Mouse (Mus musculus): Measurements from ENCODE around the gene Calcb. TPM values are rescaled to one million over a fixed set of nuclear protein-coding genes. Genes with fewer than 3 reads are reported as not detected.
A peak's percentile ranks its signal among the peaks of the same experiment; 100 is the strongest.

Gene Calcb
- polyA plus RNA-seq, 1 experiment from 2014 or later = 2.8 TPM

- no peaks in the 10 kb centered on the region for H3K36me3 ChIP-seq (ENCODE audit: control insufficient read depth, insufficient read depth, low read length)
- no peaks in the 10 kb centered on the region for H3K9me3 ChIP-seq (ENCODE audit: control insufficient read depth, low read depth, low read length)
- H3K4me3 ChIP-seq (ENCODE audit: low read depth, low read length) = no peak overlapping the region
- no peak; the same call in 1 of the 2 replicates for ATAC-seq (ENCODE audit: insufficient number of reproducible peaks, insufficient read depth, low FRiP score, low read depth)
- 55% methylated on average over 3 of the region's 3 CpGs for WGBS
- peaks cover 14% of the 10 kb centered on the region; the same call in 1 of the 2 replicates for H3K4me1 ChIP-seq (ENCODE audit: control insufficient read depth, insufficient read depth, low read length)
- no peak overlapping the region for H3K9ac ChIP-seq (replicated peaks; ENCODE audit: low read depth, low read length)
- H3K27ac ChIP-seq (ENCODE audit: low read length) = no peak overlapping the region
- H3K27me3 ChIP-seq (ENCODE audit: control insufficient read depth, insufficient read depth, low read length) = no peaks in the 10 kb centered on the region
- peak overlapping the region; percentile 71 for H3K4me2 ChIP-seq (replicated peaks; ENCODE audit: low read depth, low read length)
Measured at GRCm38 (mm10) chr7:114744639-114745245, 26.3 kb downstream of the Calcb start.

DNA sequence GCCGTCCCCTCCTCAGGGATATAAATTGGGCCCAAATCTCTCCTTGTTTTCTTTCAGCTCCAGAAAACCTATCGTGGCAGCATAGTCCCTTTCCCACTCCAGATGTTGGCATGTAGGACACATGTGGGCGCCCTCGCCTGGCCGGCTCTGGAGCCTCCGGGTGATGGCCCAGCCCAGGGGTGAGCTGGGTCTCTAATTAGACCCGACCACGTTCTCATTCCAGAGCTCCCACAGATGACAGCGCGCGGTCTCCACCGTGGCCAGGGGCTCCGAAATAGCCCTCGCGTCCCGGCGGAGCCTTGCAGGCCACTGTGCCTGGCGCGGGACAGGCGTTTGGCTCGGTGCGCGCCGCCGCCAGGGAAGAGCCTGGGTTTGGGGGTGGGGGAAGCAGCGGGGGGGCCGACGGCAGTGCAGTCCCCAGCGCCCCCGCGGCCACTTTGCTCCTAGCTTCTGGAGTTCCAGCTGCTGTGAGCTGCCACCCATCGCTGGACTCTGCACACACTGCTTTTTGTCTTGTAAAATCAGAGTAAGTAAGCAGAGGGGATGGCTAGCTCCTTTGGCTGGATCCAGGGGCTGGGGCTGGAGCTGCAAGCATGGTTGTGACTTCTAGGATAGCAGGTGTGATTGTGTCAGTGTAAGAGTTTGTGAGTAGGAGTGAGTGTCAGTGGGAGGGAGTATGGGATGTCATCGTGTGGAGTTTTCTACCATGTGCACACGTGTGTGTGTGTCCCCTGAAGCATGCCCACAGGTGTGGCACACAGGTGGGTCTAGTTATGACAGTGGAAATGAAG lies 27.2 kb downstream of the Calcb start:
- Histone ChIP-seq H3K4me3 (ENCODE audit: low read depth, low read length) (peak overlapping the region; percentile 32), H3K27ac (ENCODE audit: low read length) (no peak overlapping the region), H3K9ac (replicated peaks; ENCODE audit: low read depth, low read length) (no peak overlapping the region; the same call in 1 of the 2 replicates), H3K4me1 (ENCODE audit: control insufficient read depth, insufficient read depth, low read length) (peaks cover 14% of the 10 kb centered on the region; the same call in 1 of the 2 replicates), H3K27me3 (ENCODE audit: control insufficient read depth, insufficient read depth, low read length) (no peaks in the 10 kb centered on the region), H3K4me2 (replicated peaks; ENCODE audit: low read depth, low read length) (peak overlapping the region; percentile 71), H3K36me3 (ENCODE audit: control insufficient read depth, insufficient read depth, low read length) (no peaks in the 10 kb centered on the region), H3K9me3 (ENCODE audit: control insufficient read depth, low read depth, low read length) (no peaks in the 10 kb centered on the region)
- 6% methylated on average over 34 of the region's 34 CpGs for WGBS
- ATAC-seq (ENCODE audit: insufficient number of reproducible peaks, insufficient read depth, low FRiP score, low read depth) = peak; percentile 11; the same call in 1 of the 2 replicates

DNA sequence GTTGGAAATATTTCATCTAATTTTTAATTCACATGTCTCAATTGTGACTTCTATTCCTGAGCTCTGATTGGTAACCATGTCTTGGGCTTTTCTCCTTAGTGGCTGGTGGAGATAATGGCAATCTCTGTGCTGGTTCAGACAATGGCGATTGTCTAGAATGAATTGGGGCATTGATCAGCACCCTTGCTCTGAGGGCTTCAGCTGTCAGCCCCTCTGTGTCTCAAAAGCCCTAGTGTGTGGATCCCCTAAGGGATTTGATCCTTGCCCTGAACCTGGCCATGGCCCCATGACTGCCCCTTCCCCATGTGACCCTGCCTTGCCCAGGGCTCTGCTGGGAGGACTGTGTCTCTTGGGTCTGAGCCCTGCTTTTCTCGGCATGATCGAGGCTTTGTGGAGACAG lies 29.2 kb downstream of the Calcb start:
- Histone ChIP-seq H3K4me2 (replicated peaks; ENCODE audit: low read depth, low read length) (no peak overlapping the region), H3K27ac (ENCODE audit: low read length) (peak overlapping the region; percentile 27; the same call in 1 of the 2 replicates), H3K36me3 (ENCODE audit: control insufficient read depth, insufficient read depth, low read length) (no peaks in the 10 kb centered on the region), H3K4me1 (ENCODE audit: control insufficient read depth, insufficient read depth, low read length) (peaks cover 21% of the 10 kb centered on the region; the same call in 1 of the 2 replicates), H3K9me3 (ENCODE audit: control insufficient read depth, low read depth, low read length) (no peaks in the 10 kb centered on the region), H3K27me3 (ENCODE audit: control insufficient read depth, insufficient read depth, low read length) (no peaks in the 10 kb centered on the region), H3K4me3 (ENCODE audit: low read depth, low read length) (no peak overlapping the region), H3K9ac (replicated peaks; ENCODE audit: low read depth, low read length) (no peak overlapping the region)
- 0 out of 2 replicates have a peak, but pooled peaks have one; percentile 16 for ATAC-seq (ENCODE audit: insufficient number of reproducible peaks, insufficient read depth, low FRiP score, low read depth)
- 78% methylated on average over 3 of the region's 3 CpGs for WGBS

GRCm38 (mm10) chr7:114748239-114748638 lies 29.8 kb downstream of the Calcb start:
- H3K4me1 ChIP-seq (ENCODE audit: control insufficient read depth, insufficient read depth, low read length) = peaks cover 21% of the 10 kb centered on the region; the same call in 1 of the 2 replicates
- H3K4me3 ChIP-seq (ENCODE audit: low read depth, low read length) = no peak overlapping the region
- no peak for ATAC-seq (ENCODE audit: insufficient number of reproducible peaks, insufficient read depth, low FRiP score, low read depth)
- H3K9me3 ChIP-seq (ENCODE audit: control insufficient read depth, low read depth, low read length) = no peaks in the 10 kb centered on the region
- WGBS = 70% methylated on average over 4 of the region's 4 CpGs
- H3K36me3 ChIP-seq (ENCODE audit: control insufficient read depth, insufficient read depth, low read length) = no peaks in the 10 kb centered on the region
- H3K27ac ChIP-seq (ENCODE audit: low read length) = peak overlapping the region; percentile 27; the same call in 1 of the 2 replicates
- no peak overlapping the region for H3K4me2 ChIP-seq (replicated peaks; ENCODE audit: low read depth, low read length)
- no peaks in the 10 kb centered on the region for H3K27me3 ChIP-seq (ENCODE audit: control insufficient read depth, insufficient read depth, low read length)
- no peak overlapping the region for H3K9ac ChIP-seq (replicated peaks; ENCODE audit: low read depth, low read length)

DNA sequence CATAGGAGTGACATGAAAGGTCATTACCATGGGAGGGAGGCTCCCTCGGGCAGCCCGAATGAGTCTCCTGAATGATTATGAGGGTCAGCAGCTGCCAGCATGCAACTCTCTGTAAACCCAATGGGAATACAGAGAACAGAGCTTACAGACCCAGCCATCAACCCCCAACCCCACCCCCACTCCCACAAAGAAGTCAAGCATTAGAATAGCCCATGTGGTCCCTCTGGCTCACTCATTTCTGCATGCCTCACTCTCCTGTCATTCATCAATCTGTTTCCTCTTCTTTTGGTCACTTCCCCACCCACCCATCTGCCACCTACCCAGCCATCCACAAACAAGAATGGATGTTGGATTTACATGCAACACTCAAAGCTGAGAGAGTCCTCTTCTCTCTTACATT lies 35.0 kb downstream of the Calcb start:
- Histone ChIP-seq H3K27me3 (ENCODE audit: control insufficient read depth, insufficient read depth, low read length) (no peaks in the 10 kb centered on the region), H3K4me2 (replicated peaks; ENCODE audit: low read depth, low read length) (no peak overlapping the region), H3K4me1 (ENCODE audit: control insufficient read depth, insufficient read depth, low read length) (peaks cover 7% of the 10 kb centered on the region; the same call in 1 of the 2 replicates), H3K36me3 (ENCODE audit: control insufficient read depth, insufficient read depth, low read length) (no peaks in the 10 kb centered on the region), H3K4me3 (ENCODE audit: low read depth, low read length) (no peak overlapping the region), H3K9me3 (ENCODE audit: control insufficient read depth, low read depth, low read length) (no peaks in the 10 kb centered on the region), H3K9ac (replicated peaks; ENCODE audit: low read depth, low read length) (no peak overlapping the region), H3K27ac (ENCODE audit: low read length) (no peak overlapping the region)
- ATAC-seq (ENCODE audit: insufficient number of reproducible peaks, insufficient read depth, low FRiP score, low read depth) = no peak
- 60% methylated on average over 2 of the region's 2 CpGs for WGBS

DNA sequence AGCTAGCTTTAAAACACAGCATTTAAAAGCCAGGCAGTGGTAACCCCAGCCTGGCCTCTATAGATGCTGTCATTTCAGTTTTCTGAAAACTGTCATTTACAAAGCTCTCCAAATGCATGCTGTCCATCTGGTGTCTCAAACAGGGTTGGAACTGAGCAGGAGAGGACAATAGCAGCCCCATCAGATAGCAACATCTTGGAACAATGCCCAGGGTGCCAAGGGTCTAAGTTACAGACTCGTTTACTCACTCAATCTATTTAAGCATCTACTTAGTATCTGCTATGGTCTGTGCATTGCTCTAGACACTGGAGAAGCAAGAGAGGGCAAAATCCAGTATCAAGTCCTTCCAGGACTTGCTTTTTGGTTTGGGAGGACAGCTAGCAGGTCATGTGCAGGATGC lies 35.8 kb downstream of the Calcb start:
- Histone ChIP-seq H3K27ac (ENCODE audit: low read length) (no peak overlapping the region), H3K9ac (replicated peaks; ENCODE audit: low read depth, low read length) (no peak overlapping the region), H3K9me3 (ENCODE audit: control insufficient read depth, low read depth, low read length) (no peaks in the 10 kb centered on the region), H3K4me2 (replicated peaks; ENCODE audit: low read depth, low read length) (no peak overlapping the region), H3K36me3 (ENCODE audit: control insufficient read depth, insufficient read depth, low read length) (no peaks in the 10 kb centered on the region), H3K27me3 (ENCODE audit: control insufficient read depth, insufficient read depth, low read length) (no peaks in the 10 kb centered on the region), H3K4me3 (ENCODE audit: low read depth, low read length) (no peak overlapping the region), H3K4me1 (ENCODE audit: control insufficient read depth, insufficient read depth, low read length) (peaks cover 7% of the 10 kb centered on the region; the same call in 1 of the 2 replicates)
- no peak for ATAC-seq (ENCODE audit: insufficient number of reproducible peaks, insufficient read depth, low FRiP score, low read depth)
- 40% methylated on average over 1 of the region's 1 CpGs for WGBS

GRCm38 (mm10) chr7:114754626-114755025 lies 36.2 kb downstream of the Calcb start:
- Histone ChIP-seq H3K9ac (replicated peaks; ENCODE audit: low read depth, low read length) (no peak overlapping the region), H3K36me3 (ENCODE audit: control insufficient read depth, insufficient read depth, low read length) (no peaks in the 10 kb centered on the region), H3K4me1 (ENCODE audit: control insufficient read depth, insufficient read depth, low read length) (peaks cover 7% of the 10 kb centered on the region; the same call in 1 of the 2 replicates), H3K4me2 (replicated peaks; ENCODE audit: low read depth, low read length) (no peak overlapping the region), H3K27me3 (ENCODE audit: control insufficient read depth, insufficient read depth, low read length) (no peaks in the 10 kb centered on the region), H3K27ac (ENCODE audit: low read length) (no peak overlapping the region), H3K9me3 (ENCODE audit: control insufficient read depth, low read depth, low read length) (no peaks in the 10 kb centered on the region), H3K4me3 (ENCODE audit: low read depth, low read length) (no peak overlapping the region)
- WGBS = 90% methylated on average over 8 of the region's 8 CpGs
- ATAC-seq (ENCODE audit: insufficient number of reproducible peaks, insufficient read depth, low FRiP score, low read depth) = no peak

DNA sequence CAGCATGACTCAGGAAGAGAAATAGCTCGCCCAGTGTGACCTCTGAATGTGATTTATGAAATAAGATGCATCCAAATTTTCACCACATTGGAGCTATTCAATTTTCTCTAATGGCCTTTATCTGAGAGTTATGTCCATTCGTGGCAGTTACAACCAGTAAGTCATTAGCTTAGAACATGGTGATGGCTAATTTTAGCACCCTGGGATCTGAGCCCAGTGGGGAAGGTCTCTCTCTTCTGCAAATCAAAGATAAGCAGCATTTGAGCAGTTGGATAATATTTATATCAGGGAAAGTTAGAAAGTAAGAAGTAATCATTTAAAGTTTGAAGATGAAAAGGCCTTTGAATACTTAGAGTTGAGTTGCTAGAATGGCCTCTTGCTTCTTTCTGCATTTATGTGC lies 44.2 kb downstream of the Calcb start:
- no peaks in the 10 kb centered on the region for H3K4me1 ChIP-seq (ENCODE audit: control insufficient read depth, insufficient read depth, low read length)
- H3K9ac ChIP-seq (replicated peaks; ENCODE audit: low read depth, low read length) = no peak overlapping the region
- H3K27me3 ChIP-seq (ENCODE audit: control insufficient read depth, insufficient read depth, low read length) = no peaks in the 10 kb centered on the region
- no peak for ATAC-seq (ENCODE audit: insufficient number of reproducible peaks, insufficient read depth, low FRiP score, low read depth)
- no peak overlapping the region for H3K27ac ChIP-seq (ENCODE audit: low read length)
- H3K36me3 ChIP-seq (ENCODE audit: control insufficient read depth, insufficient read depth, low read length) = no peaks in the 10 kb centered on the region
- no peaks in the 10 kb centered on the region for H3K9me3 ChIP-seq (ENCODE audit: control insufficient read depth, low read depth, low read length)
- WGBS = 61% methylated on average over 2 of the region's 2 CpGs
- H3K4me2 ChIP-seq (replicated peaks; ENCODE audit: low read depth, low read length) = no peak overlapping the region
- no peak overlapping the region for H3K4me3 ChIP-seq (ENCODE audit: low read depth, low read length)

All from stomach, embryonic 14.5 days (tissue).